Mouse (Mus musculus): ENCODE results near the gene Apol7b.
"Not testable (repeated sequence)": the region's sequence is repeated elsewhere in the genome, so short reads cannot be mapped to it uniquely, and the experiment has no call there.

The Apol7b gene

DNA sequence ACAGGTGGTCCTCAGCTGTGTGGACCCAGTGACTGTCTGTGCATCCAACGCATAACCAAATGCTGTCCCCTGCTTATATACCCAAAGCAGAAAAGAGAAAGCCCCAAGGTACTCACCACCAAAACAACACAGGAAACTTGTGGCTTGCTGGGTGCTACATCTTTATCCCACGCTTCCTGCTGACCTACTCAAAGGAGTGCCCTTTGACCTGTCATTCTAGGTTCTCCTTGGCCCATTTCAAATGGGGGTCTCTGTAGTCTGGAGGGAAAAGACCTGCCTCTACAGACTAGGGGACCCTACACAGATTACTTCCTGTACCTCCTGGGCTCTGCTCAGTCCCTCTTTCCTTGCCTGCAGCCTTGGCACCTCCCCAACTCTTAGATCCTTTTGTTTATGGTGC, at the start of gene Apol7b:
Gene Apol7b (minus strand): TSS at position 101 of the 400 bp plus-strand sequence.
- not testable (repeated sequence) for DNase-seq (ENCODE audit: low read depth, low spot score)

- DNase-seq (ENCODE audit: low read depth, low spot score), result not testable (repeated sequence)
Observed at GRCm38 (mm10) chr15:77494694-77495093, 47.4 kb upstream of the Apol7b start.

- not testable (repeated sequence) for DNase-seq (ENCODE audit: low read depth, low spot score)
Observed at GRCm38 (mm10) chr15:77493181-77493580, 45.9 kb upstream of the Apol7b start.

DNA sequence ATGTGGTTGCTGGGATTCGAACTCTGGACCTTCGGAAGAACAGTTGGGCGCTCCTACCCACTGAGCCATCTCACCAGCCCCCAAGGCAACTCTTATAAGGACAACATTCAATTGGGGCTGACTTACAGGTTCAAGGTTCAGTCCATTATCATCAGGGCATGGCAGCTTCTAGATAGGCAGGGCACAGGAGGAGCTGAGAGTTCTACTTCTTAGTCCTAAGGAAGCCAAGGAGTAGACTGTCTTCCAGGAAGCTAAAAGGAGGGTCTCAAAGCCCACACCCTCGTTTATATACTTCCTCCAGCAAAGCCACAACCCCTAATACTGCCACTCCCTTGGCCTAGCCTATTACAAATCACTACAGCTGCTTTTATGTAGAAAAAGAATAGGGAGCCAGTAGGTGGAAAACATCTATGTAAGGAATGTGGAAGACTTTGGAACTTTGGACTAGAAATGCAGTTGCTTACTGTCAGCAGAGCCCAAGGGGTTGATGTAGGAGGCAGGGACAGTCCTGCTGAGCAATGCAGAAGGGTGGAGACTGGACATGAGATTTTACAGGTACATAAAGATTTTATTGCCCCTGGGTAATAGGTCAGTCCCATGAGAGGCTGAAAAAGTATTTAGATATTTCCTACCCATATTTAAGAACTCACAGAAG, 35.0 kb upstream of the Apol7b start:
- no peak for DNase-seq (ENCODE audit: low read depth, low spot score)

GRCm38 (mm10) chr15:77476693-77477092, 29.4 kb upstream of the Apol7b start, which contains the start of gene Apol10a:
TSS of gene Apol10a (plus strand) at chr15:77477047.
- DNase-seq (ENCODE audit: low read depth, low spot score), result not testable (repeated sequence)

DNA sequence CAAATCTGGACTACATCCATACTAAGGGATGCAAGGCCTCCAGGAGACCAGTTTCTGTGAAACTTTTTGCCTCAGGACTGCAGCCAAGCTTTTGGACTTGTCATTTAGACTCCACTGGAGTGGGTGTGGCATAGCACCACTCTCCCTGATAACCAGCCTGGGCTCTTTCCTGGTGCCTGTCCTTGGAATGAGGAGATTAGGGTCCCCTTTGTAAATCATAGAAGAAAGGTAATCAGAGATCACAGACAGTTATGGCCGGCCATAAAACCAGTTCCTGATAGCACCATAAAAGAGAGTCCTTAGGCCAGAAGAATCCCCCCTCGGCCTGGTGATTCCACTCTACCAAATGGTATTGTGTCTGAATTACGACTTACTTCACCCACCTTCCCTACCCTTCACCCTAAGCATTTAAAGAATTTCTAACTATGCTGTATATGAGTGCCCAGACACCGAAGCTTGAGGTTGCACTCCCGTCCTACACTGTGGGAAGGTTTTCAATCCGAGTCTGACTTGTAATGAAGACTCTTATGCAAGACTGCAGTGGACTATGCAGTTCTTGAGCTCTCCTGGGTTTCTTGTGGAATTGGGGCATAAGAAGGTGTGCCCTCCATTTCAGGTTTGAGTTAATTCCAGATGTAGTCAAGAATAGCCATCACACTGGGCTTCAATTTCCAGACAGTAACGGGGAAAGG, 27.6 kb upstream of the Apol7b start:
- DNase-seq (ENCODE audit: low read depth, low spot score), result not testable (repeated sequence)

DNA sequence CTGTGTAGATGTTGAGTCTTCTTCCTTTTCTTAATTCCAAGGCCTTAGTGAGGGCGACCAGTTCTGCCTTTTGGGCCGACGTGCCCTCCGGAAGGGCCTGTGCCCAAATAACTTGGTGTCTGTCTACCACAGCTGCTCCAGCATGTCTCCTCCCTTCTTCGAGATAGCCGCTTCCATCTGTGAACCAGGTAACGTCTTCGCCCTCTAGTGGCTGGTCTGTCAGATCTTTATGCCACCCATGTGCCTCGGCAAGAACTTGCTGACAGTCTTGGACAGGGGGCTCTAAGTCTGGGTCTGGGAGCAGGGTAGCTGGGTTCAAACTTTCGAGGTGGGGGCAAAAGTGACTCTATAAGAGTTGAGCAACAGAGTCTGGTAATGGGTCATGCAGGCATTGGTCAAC, 2.6 kb upstream of the Apol7b start:
- DNase-seq (ENCODE audit: low read depth, low spot score), result not testable (repeated sequence)

- DNase-seq (ENCODE audit: low read depth, low spot score), result not testable (repeated sequence)
Observed at GRCm38 (mm10) chr15:77445668-77446067, 1.6 kb downstream of the Apol7b start.

DNA sequence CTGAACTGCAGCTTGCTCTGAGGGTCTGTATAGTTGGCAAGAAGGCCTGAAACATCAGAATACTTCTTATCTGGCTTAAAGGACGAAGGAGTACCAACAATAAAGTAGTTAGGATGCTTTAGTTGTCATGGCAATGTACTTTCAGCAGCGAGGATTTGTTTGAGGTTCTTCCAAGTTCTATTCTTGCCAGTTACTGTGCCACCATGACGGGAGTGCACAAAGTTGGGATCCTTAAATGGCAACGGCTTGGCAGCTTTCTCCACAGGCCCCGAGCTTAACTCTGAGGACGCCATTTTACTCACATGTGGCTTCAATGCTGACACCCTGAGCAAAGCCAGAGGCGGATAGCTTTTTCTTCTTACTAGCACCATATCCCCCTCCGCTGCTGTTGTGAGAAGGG, 2.5 kb downstream of the Apol7b start:
- not testable (repeated sequence) for DNase-seq (ENCODE audit: low read depth, low spot score)

GRCm38 (mm10) chr15:77428690-77429448, 18.4 kb downstream of the Apol7b start:
- not testable (repeated sequence) for DNase-seq (ENCODE audit: low read depth, low spot score)

DNA sequence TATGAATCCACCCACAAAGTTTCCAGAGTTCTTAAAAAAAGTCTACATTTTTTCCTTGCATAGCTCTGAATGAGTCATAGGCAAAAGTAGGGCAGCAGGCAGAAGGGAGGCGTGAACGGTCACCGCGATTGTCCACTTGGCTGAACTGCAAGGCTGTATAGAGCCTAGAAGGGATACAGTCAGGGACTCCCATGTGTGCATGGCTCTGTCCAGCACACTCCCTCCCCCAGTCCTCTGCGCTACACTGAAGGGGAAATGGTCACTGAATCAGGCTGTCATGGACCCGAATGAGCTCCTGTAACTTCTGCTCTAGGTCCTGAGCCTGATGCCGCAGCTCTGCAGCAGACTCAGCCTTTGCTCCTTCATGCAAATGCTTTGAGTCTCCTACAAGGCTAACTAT, 24.4 kb downstream of the Apol7b start:
- peak; percentile 15 for DNase-seq (ENCODE audit: low read depth, low spot score)

DNA sequence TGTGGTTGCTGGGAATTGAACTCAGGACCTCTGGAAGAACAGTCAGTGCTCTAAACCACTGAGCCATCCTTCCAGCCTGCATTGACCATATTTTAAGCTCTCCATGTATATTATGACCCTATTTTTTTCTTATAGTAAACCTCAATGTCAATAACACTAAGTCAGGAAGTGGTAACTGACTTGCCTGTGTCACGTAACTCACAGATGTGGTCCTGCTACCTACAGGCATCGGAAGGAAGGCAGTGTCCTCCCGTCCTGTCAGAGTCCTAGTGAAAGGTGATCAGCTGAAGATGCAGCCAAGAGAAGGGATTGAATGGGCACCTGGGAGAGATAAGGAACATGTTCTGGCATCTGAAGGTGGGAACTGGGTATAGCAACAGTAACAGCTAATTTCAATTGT, 27.6 kb downstream of the Apol7b start:
- not testable (repeated sequence) for DNase-seq (ENCODE audit: low read depth, low spot score)

DNA sequence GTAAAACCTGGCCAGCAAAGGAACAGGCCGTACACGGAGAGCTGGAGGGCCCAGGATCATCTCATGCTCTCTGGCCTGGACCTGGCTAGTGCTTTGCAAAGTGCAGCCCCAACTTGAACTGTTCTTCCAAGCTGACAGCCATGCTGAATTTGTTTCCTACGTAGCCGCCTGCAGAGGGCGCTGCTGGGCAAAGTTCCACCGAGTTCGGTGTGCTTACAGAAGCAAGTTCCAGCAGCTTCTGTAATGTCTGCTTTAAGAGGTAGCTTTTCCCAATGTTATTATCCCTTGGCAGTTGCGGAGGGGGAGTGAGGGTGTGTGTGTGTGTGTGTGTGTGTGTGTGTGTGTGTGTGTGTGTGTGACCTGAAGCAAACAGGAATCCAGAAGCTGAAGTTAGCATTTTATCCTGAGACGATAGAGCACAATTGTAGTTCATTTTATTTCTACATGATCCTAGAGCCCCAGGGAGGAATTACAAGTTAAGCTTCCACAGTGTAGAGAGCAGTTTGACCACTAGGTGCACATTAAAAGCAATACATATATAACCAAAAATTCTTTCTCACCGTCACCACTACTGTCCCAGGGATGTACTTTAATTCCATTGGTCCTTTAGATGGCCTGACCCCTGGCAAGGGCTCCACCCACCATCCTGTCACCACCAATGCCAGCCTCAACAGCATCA, 30.5 kb downstream of the Apol7b start:
- DNase-seq (ENCODE audit: low read depth, low spot score), result not testable (repeated sequence)

- DNase-seq (ENCODE audit: low read depth, low spot score), result not testable (repeated sequence)
Observed at GRCm38 (mm10) chr15:77415653-77416052, 31.6 kb downstream of the Apol7b start.

GRCm38 (mm10) chr15:77412695-77413094, 34.6 kb downstream of the Apol7b start:
- DNase-seq (ENCODE audit: low read depth, low spot score), result peak; percentile 52

GRCm38 (mm10) chr15:77411035-77411434, 36.3 kb downstream of the Apol7b start, which contains the start of gene Apol9a:
TSS of gene Apol9a (minus strand) at chr15:77411135.
- DNase-seq (ENCODE audit: low read depth, low spot score), result not testable (repeated sequence)

DNA sequence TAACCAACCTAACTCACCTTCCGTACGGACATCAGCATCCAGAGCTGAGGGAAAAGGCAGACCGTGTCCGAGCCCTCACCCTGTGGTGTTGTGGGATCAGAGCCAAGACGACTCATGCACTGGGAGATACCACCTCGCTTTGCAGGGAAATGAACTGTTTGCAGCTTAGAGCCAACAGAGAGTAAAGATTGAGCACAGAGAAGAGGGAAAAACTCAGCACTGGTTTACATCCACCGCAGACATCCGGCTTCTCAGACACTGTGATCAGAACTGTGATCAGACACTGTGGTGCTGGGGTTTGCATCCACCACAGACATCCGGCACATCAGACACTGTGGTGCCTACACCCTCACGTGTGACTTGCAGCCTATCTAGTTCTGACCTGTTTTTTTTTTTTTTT, 40.9 kb downstream of the Apol7b start:
- peak; percentile 61 for DNase-seq (ENCODE audit: low read depth, low spot score)

DNA sequence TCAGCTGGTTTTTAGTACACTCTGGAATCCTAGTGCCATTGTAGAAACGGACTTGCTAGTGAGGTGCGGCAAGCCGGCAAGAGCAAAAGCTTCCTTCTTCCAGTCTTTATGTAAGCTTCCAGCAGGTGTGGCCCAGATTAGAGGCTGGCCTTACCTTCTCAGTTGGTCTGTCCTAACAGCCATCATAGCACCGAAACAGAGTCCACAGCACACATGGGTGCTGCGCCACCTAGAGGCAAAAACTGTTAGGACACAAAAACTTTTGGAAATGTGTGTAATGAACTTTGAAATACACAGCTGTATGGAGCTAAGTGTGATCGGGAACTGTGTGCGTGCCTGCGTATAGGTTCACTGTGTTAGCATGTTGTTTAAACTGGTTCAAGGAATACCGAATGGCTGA, 48.3 kb downstream of the Apol7b start, which contains the start of gene Apol7a:
Gene Apol7a (minus strand): TSS at position 84 of the 400 bp plus-strand sequence.
- peak; percentile 84 for DNase-seq (ENCODE audit: low read depth, low spot score)

- peak; percentile 98 for DNase-seq (ENCODE audit: low read depth, low spot score)
Observed at GRCm38 (mm10) chr15:77397450-77398132, 49.7 kb downstream of the Apol7b start.

DNA sequence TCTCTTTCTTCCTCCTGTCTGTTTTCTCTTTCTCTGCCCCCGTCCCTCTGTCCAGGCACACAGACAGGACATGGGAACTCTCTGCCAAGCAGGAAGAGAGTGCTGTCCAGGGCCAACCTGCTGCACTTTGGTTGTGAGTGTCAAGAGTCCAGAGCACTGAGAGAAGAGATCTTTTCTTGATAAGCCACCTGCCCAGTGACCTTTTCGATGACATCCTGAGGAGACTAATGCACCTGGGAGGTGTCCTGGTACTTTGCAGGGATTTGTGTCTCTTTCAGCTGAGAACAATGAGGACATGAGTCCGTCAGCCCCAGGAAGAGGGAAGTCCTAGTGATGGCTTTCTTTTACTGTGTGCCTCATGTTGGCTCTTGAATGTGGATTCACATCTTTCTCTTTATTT, 53.5 kb downstream of the Apol7b start:
- not testable (repeated sequence) for DNase-seq (ENCODE audit: low read depth, low spot score)

- DNase-seq (ENCODE audit: low read depth, low spot score), result peak; percentile 11
Observed at GRCm38 (mm10) chr15:77387462-77387861, 59.8 kb downstream of the Apol7b start.

All from 3T3-L1 (cell line).